Comparison of ENCODE assay signal across 25 mouse cellular contexts in the genomic region with DNA sequence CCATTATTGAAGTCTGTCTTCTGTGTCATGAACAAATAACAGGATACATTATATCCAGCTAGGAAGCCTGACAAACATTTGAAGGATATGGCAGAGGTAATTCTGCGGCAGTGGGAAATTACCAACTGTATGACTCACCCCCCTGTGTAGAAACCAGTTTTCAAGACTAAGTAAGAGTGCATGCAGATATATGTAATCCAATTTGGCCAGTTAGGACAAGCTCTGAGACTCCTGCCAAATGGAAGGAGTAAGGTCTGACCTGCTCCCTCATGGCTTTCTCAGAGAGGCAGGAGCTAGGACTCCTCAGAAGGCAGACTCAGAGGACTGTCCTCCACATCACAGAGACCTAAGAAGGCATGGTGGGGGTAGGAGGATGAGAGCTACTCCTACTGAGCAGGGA. TPM values are rescaled to one million over a fixed set of nuclear protein-coding genes. Genes with fewer than 3 reads are reported as not detected.
DNase-seq lines count a peak whose midpoint lies in the region; TF ChIP-seq lines count a peak whose summit lies in the region.
"Had no signal": no experiment of that assay in that cellular context is flagged by ENCODE, and none has a peak within 500 bp of the region (broad histone marks: within the 10 kb centered on the region; RNA-seq: fewer than 3 reads in every experiment).

No protein-coding gene starts in this region.

- peak; percentile 18 for DNase-seq in heart, adult 11 months
- no peak for DNase-seq in heart, postnatal 25 days (ENCODE audit: low spot score)
- DNase-seq in 3134 (ENCODE audit: extremely low read depth, insufficient read length, low spot score) (peak; percentile 63), adipocyte (ENCODE audit: low spot score) (peak; percentile 61)
- DNase-seq in left cerebral cortex, adult 8-10 months (ENCODE audit: low spot score in 2 of 2): no peak
- no peak for DNase-seq in gastrocnemius, postnatal 36 days
- DNase-seq in cerebellum, adult 8-10 months: no peak
- DNase-seq: adrenal gland, postnatal 10 days; adrenal gland, postnatal 36 days; cerebellum, adult 18-20 months; cerebellum, adult 9-11 months; cerebellum, postnatal 25 days; gastrocnemius, postnatal 25 days; heart, adult 18-20 months; heart, postnatal 10 days; heart, postnatal 4 days had no signal

- H3K79me3 ChIP-seq in C2C12 (ENCODE audit: low read depth): no peaks in the 10 kb centered on the region

- TF ChIP-seq CTCF in C2C12 (IDR thresholded peaks at IDR 0.05; ENCODE audit: control insufficient read depth, insufficient read depth, insufficient read length): no peak

- H3K4me3 ChIP-seq in C2C12 (ENCODE audit: insufficient read depth, poor library complexity, severe bottlenecking): no peak overlapping the region
- H3K4me3 ChIP-seq: embryonic facial prominence, embryonic 12.5 days; embryonic facial prominence, embryonic 15.5 days; forebrain, embryonic 12.5 days; forebrain, embryonic 15.5 days; heart, embryonic 12.5 days; heart, embryonic 15.5 days had no signal

- no peaks in the 10 kb centered on the region for H3K27me3 ChIP-seq in C2C12 (ENCODE audit: control insufficient read depth, insufficient read depth, insufficient read length)
- H3K27me3 ChIP-seq: CH12.LX; embryonic facial prominence, embryonic 12.5 days; embryonic facial prominence, embryonic 15.5 days; forebrain, embryonic 12.5 days; forebrain, embryonic 15.5 days; heart, embryonic 12.5 days; heart, embryonic 15.5 days had no signal

- H3K36me3 ChIP-seq in C2C12 (ENCODE audit: control insufficient read depth, insufficient read depth): no peaks in the 10 kb centered on the region
- H3K36me3 ChIP-seq: embryonic facial prominence, embryonic 12.5 days; embryonic facial prominence, embryonic 15.5 days; forebrain, embryonic 12.5 days; forebrain, embryonic 15.5 days; G1E; heart, embryonic 12.5 days; heart, embryonic 15.5 days had no signal

- H3ac ChIP-seq in C2C12 (ENCODE audit: control insufficient read depth, insufficient read length, low read depth): no peak overlapping the region

- no peaks in the 10 kb centered on the region for H3K79me2 ChIP-seq in C2C12 (ENCODE audit: control insufficient read depth, insufficient read depth)

- intact Hi-C loops in heart, postnatal 25 days (cut with DNase I): no loop called here
- intact Hi-C loops in gastrocnemius, postnatal 36 days (cut with DNase I): no loop called here

TF ChIP-seq in C2C12, 6 proteins besides CTCF, POLR2A, EP300 and RAD21:
- TF ChIP-seq CEBPB (IDR thresholded peaks at IDR 0.05; ENCODE audit: low read depth): peak; percentile 25
- no peak for TF ChIP-seq MYOD1 (IDR thresholded peaks at IDR 0.05; ENCODE audit: control insufficient read depth, insufficient read length, low read depth)

RNA-seq across cellular contexts. Expression of a gene that starts 57.6 kb away (rescaled TPM):
- 10 to 100 TPM in 1 of 2 experiments, 1 to 10 TPM in 1; 8.6 to 10.7 TPM for total RNA-seq in heart, postnatal 25 days (2021)
- polyA plus RNA-seq in C2C12 (2012; fragmentation: generic; extraction: Trizol): 10.9 TPM
- 10 to 100 TPM; 51.6 to 55.1 (median 53.4) TPM for total RNA-seq in left cerebral cortex, adult 8-10 months (2022)
- 10 to 100 TPM in 1 of 2 experiments, 1 to 10 TPM in 1; 8.5 to 10.2 TPM for total RNA-seq in gastrocnemius, postnatal 36 days (2021)

Comparison
In these comparisons a context has a peak if more than half of its experiments do, and no peak if none do; other contexts are left out.
1. DNase-seq: peak in heart, adult 11 months (single experiment), 3134 (single experiment) and adipocyte (single experiment); none in heart, postnatal 25 days (single experiment), left cerebral cortex, adult 8-10 months (0 of 2), gastrocnemius, postnatal 36 days (0 of 2) and cerebellum, adult 8-10 months (single experiment).
2. RNA of a gene that starts 57.6 kb away (total RNA-seq): 51.6 to 55.1 TPM in left cerebral cortex, adult 8-10 months; 8.6 to 10.7 TPM in heart, postnatal 25 days and 8.5 to 10.2 TPM in gastrocnemius, postnatal 36 days; every median in the first group is over 4 times any median in the second.